Mouse (Mus musculus): ENCODE measurements around the gene Mxi1. TPM values are rescaled to one million over a fixed set of nuclear protein-coding genes. Genes with fewer than 3 reads are reported as not detected.

Gene Mxi1
- total and polyA plus RNA-seq, 3 experiments = 29.0 to 60.9 TPM; not detected in 1

DNA sequence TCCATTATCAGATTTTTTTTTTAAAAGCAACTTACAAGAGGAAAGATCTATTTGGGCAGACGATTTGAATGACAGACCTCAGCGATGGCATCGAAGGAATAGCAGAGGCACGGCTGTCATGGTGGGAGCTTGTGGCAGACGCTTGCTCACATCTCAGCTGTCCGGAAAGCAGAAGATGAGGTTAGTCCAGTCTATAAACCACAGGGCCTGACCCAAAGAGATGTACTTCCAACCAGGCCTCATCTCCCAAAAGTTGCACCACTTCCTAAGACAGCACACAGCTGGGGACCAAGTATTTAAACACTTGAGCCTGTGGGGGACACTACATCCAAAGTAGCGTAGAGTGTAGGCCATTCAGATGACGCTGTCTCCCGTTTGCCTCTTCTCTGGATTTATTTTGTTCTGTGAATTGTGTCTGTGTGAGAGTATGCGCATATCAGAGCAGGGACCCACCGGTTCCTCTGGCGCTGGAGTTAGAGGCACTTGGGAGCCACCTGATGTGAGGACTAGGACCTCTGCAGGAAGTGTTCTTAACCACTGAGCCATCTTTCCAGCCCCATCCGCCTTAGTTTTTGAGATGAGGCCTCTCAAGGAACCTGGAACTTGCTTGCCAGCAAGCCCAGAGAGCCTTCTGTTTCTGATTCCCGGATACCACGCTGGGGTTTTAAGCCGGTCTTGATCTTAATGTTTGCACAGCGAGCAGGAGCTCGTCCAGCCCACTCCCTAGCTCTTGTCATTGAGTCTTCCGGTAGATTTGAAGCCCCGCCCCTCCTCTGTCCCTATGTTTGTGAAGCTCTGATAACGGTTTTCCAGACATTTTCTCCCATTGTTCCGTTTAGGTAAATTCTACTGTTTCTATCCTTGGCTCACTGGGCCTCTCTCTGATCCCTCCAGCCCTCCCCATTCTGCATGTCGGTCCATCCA is 13.7 kb upstream of the Mxi1 start:
- H3K27me3 ChIP-seq (ENCODE audit: control insufficient read depth in 1 of 2, insufficient read depth in 2 of 2, low read length in 2 of 2) = peaks cover 4% of the 10 kb centered on the region in 2 experiments; a peak in 2 of 4 replicates
- no peak for TF ChIP-seq NELFE (IDR thresholded peaks at IDR 0.05; ENCODE audit: low read depth, low read length)
- no peak for TF ChIP-seq RAD21 (IDR thresholded peaks at IDR 0.05; ENCODE audit: low read depth, low read length)
- no peak for TF ChIP-seq GABPA (IDR thresholded peaks at IDR 0.05; ENCODE audit: low read depth, low read length)
- TF ChIP-seq CTCF (IDR thresholded peaks at IDR 0.05 in 2 of 3, conservative IDR thresholded peaks at IDR 0.05 in 1 of 3; ENCODE audit: control insufficient read depth in 1 of 3, insufficient read depth in 1 of 3, low read depth in 2 of 3, low read length in 3 of 3, poor library complexity in 1 of 3, severe bottlenecking in 1 of 3) = no peak
- TF ChIP-seq ZC3H11A (IDR thresholded peaks at IDR 0.05; ENCODE audit: low read depth, low read length) = no peak
- no peak for TF ChIP-seq ZMIZ1 (IDR thresholded peaks at IDR 0.05; ENCODE audit: low read depth, low read length)
- no peak for TF ChIP-seq MAZ (IDR thresholded peaks at IDR 0.05; ENCODE audit: low read depth, low read length)
- TF ChIP-seq ELF1 (IDR thresholded peaks at IDR 0.05; ENCODE audit: low read depth, low read length) = no peak
- TF ChIP-seq E2F4 (IDR thresholded peaks at IDR 0.05; ENCODE audit: borderline replicate concordance, low read depth, low read length) = no peak
- TF ChIP-seq CHD2 (IDR thresholded peaks at IDR 0.05; ENCODE audit: low read length) = no peak
- no peak for TF ChIP-seq TAL1 (IDR thresholded peaks at IDR 0.05; ENCODE audit: low read length)
- no peak for TF ChIP-seq MYB (IDR thresholded peaks at IDR 0.05; ENCODE audit: low read depth, low read length)
- no peak for TF ChIP-seq POLR2AphosphoS5 (IDR thresholded peaks at IDR 0.05; ENCODE audit: borderline replicate concordance, low read depth, low read length)
- H3K36me3 ChIP-seq (ENCODE audit: control insufficient read depth in 1 of 2, insufficient read depth in 2 of 2, low read length in 2 of 2) = no peaks in the 10 kb centered on the region
- H3K4me3 ChIP-seq (ENCODE audit: control insufficient read depth in 1 of 2, insufficient read depth in 1 of 2, low read depth in 2 of 2, low read length in 2 of 2) = no peak overlapping the region
- no peaks in the 10 kb centered on the region for H3K4me1 ChIP-seq (ENCODE audit: control insufficient read depth in 1 of 2, insufficient read depth in 2 of 2, low read length in 2 of 2)
- DNase-seq (ENCODE audit: low read depth, low spot score) = no peak
- H3K9me3 ChIP-seq (replicated peaks; ENCODE audit: insufficient read depth, low read length) = no peaks in the 10 kb centered on the region
- H3K79me2 ChIP-seq (ENCODE audit: control insufficient read depth, insufficient read depth, low read length, poor library complexity) = no peaks in the 10 kb centered on the region
- H3K27ac ChIP-seq (ENCODE audit: control insufficient read depth, low read depth, low read length) = no peak overlapping the region
- H3K9ac ChIP-seq (ENCODE audit: control insufficient read depth, low read depth, low read length, poor library complexity, severe bottlenecking) = no peak overlapping the region

DNA sequence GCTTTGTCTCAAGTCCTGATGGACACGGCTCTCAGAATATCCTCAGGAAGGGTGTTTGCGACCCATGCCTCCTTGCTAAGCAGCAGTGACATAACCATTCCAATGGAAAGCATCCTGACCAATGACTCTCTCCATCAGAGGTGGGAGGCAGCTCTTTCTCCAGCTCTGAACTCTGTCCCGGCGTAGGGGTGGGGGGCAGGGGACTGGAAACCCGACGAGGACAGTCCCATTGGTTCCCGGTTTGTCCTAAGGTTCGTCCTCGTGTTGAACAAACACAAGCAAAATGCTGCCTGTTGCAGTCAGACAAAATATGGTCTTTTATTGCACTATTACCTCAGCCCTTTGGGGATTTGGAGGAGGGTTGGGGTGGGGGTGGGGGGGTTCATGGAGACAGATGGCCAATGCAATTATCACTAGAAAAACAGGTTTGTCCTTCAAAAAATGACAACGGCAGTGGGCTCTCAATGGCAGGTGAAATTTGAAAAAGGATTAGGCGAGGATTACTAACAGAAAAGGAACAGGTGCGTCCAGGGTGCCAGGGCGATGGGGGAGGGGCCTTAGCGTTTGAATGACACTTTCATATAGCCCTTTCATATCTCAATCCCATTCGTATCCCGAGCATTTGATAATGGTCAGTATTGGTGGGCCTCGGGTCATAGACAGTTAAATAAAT is 11.0 kb upstream of the Mxi1 start:
- no peak overlapping the region for H3K4me3 ChIP-seq (ENCODE audit: control insufficient read depth in 1 of 2, insufficient read depth in 1 of 2, low read depth in 2 of 2, low read length in 2 of 2)
- no peaks in the 10 kb centered on the region for H3K79me2 ChIP-seq (ENCODE audit: control insufficient read depth, insufficient read depth, low read length, poor library complexity)
- no peak for TF ChIP-seq POLR2A (IDR thresholded peaks at IDR 0.05; ENCODE audit: control insufficient read depth in 1 of 2, insufficient read depth in 1 of 2, low read depth in 1 of 2, low read length in 2 of 2, poor library complexity in 1 of 2)
- TF ChIP-seq TAL1 (IDR thresholded peaks at IDR 0.05; ENCODE audit: low read length) = no peak
- peaks cover under 1 to 1% of the 10 kb centered on the region in 2 experiments; a peak in 2 of 4 replicates for H3K27me3 ChIP-seq (ENCODE audit: control insufficient read depth in 1 of 2, insufficient read depth in 2 of 2, low read length in 2 of 2)
- H3K36me3 ChIP-seq (ENCODE audit: control insufficient read depth in 1 of 2, insufficient read depth in 2 of 2, low read length in 2 of 2) = no peaks in the 10 kb centered on the region
- no peak overlapping the region for H3K27ac ChIP-seq (ENCODE audit: control insufficient read depth, low read depth, low read length)
- H3K9ac ChIP-seq (ENCODE audit: control insufficient read depth, low read depth, low read length, poor library complexity, severe bottlenecking) = no peak overlapping the region
- H3K4me1 ChIP-seq (ENCODE audit: control insufficient read depth in 1 of 2, insufficient read depth in 2 of 2, low read length in 2 of 2) = peaks cover 1 to 4% of the 10 kb centered on the region in 2 experiments; a peak in 2 of 4 replicates
- H3K9me3 ChIP-seq (replicated peaks; ENCODE audit: insufficient read depth, low read length) = no peaks in the 10 kb centered on the region
- DNase-seq (ENCODE audit: low read depth, low spot score) = no peak
